Mouse (Mus musculus): Measurements from ENCODE around the gene Pnpla1.

- TF ChIP-seq CTCF (IDR thresholded peaks at IDR 0.05; ENCODE audit: borderline replicate concordance, extremely low read depth, insufficient read depth, insufficient read length) (no peak), POLR2A (IDR thresholded peaks at IDR 0.05; ENCODE audit: borderline replicate concordance, extremely low read depth, insufficient read depth, insufficient read length, poor library complexity, severe bottlenecking) (no peak)
Observed at GRCm38 (mm10) chr17:28863926-28864325, 5.7 kb downstream of the Pnpla1 start.

Data from brain, embryonic 14.5 days (tissue).